Mouse (Mus musculus): ENCODE results near the gene Rfc2.

Rfc2 gene

GRCm38 (mm10) chr5:134609916-134610643, 28.9 kb downstream of the Rfc2 start:
- no peak for DNase-seq (ENCODE audit: low read depth, low spot score)

- no peak for DNase-seq (ENCODE audit: low read depth, low spot score)
Measured at GRCm38 (mm10) chr5:134611810-134612521, 30.8 kb downstream of the Rfc2 start.

GRCm38 (mm10) chr5:134613727-134614126, 32.6 kb downstream of the Rfc2 start:
- no peak for DNase-seq (ENCODE audit: low read depth, low spot score)

DNA sequence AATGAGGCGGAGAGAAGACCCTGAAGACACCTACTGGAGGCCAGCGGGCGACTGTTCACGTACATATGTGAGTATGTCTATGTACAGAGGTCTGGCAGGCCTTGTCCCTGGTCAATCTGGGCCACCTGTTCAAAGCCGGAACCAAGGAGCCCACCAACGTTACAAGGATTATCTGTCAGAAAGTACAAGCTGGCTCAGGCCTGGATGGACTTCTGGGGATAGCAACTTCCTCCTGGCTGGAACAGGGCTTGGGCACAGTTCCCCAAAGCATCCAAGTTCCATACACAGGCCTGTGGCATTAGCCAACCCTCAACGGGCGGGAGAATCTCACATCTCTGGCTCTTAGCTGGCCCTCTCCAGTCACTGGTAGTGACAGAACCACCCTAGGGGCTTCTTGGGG, 33.1 kb downstream of the Rfc2 start:
- DNase-seq (ENCODE audit: low read depth, low spot score): no peak

DNA sequence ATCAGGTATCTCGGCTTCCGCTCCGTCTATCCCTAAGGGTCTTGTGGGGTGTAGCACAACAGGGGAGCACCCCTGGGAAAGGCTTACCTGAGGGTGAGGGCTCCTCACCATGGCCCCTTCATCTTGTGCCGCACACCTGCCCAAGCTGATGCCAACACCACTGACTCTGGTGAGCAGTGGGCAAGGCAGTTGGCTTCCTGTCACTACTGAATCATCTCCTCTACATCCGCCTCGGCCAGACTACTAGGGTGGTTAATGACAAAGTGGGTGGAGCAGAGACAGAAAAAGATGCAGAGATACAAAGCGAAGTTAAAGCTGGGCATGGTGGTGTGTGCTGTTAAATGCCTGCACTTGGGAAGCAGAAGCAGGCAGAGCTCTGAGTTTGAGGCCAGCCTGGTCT, 33.6 kb downstream of the Rfc2 start, which contains the start of gene Lat2:
TSS of gene Lat2 (minus strand) at position 224 of the 400 bp plus-strand sequence.
- DNase-seq (ENCODE audit: low read depth, low spot score): no peak

DNA sequence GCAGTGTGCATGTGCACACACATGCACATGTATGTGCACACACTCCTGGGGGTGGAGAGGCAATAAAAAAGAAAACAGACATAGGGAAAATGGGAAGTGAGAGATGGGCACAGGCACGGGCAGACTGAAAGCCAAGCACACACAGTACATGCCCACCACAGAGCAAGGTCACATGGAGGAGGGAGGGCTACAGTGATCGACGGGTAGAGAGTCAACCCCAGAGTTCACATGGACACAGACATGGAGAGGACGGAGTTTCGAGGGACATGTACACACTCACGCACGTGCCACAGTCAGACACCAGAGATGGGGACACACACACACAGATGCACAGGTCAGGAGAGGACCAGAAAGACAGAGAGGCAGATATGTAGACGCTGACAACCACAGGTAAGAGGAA, 34.2 kb downstream of the Rfc2 start:
- DNase-seq (ENCODE audit: low read depth, low spot score): no peak

- DNase-seq (ENCODE audit: low read depth, low spot score): no peak
Measured at GRCm38 (mm10) chr5:134615780-134616179, 34.6 kb downstream of the Rfc2 start.

GRCm38 (mm10) chr5:134617071-134617470, 35.9 kb downstream of the Rfc2 start:
- peak; percentile 33 for DNase-seq (ENCODE audit: low read depth, low spot score)

- no peak for DNase-seq (ENCODE audit: low read depth, low spot score)
Measured at GRCm38 (mm10) chr5:134620457-134620856, 39.3 kb downstream of the Rfc2 start.

GRCm38 (mm10) chr5:134621099-134621640, 40.0 kb downstream of the Rfc2 start:
- no peak for DNase-seq (ENCODE audit: low read depth, low spot score)

GRCm38 (mm10) chr5:134622069-134622468, 40.9 kb downstream of the Rfc2 start:
- no peak for DNase-seq (ENCODE audit: low read depth, low spot score)

- no peak for DNase-seq (ENCODE audit: low read depth, low spot score)
Measured at GRCm38 (mm10) chr5:134629508-134629907, 48.3 kb downstream of the Rfc2 start.

- DNase-seq (ENCODE audit: low read depth, low spot score): no peak
Measured at GRCm38 (mm10) chr5:134630835-134631234, 49.7 kb downstream of the Rfc2 start.

- DNase-seq (ENCODE audit: low read depth, low spot score): no peak
Measured at GRCm38 (mm10) chr5:134632841-134633240, 51.7 kb downstream of the Rfc2 start.

- DNase-seq (ENCODE audit: low read depth, low spot score): no peak
Measured at GRCm38 (mm10) chr5:134637820-134638367, 56.7 kb downstream of the Rfc2 start.

GRCm38 (mm10) chr5:134638461-134639268, 57.5 kb downstream of the Rfc2 start:
- no peak for DNase-seq (ENCODE audit: low read depth, low spot score)

DNA sequence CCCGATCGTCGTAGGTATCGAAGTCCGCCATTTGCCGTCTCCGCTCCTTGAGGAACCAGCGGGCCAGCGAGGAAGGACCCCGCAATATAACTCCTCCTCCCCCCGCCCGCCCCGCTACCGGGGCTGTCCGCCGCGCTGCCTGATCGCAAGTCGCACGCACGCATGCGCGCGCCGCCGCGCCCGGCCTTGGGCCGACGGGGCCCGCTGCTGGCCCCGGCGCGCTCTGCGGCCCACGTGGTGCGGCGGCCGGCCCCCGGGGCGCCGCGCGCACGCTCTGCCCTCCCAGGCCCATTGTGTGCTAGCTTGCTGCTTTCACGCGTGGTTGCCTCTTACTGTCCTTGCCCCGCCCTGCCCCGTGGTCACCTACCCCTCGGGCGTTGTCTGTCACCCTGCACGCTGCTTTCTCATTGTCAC, 58.1 kb downstream of the Rfc2 start, which contains the start of gene Eif4h:
TSS of gene Eif4h (minus strand) at position 222 of the 414 bp plus-strand sequence.
- DNase-seq (ENCODE audit: low read depth, low spot score): peak; percentile 97

GRCm38 (mm10) chr5:134640371-134640770, 59.2 kb downstream of the Rfc2 start:
- no peak for DNase-seq (ENCODE audit: low read depth, low spot score)

DNA sequence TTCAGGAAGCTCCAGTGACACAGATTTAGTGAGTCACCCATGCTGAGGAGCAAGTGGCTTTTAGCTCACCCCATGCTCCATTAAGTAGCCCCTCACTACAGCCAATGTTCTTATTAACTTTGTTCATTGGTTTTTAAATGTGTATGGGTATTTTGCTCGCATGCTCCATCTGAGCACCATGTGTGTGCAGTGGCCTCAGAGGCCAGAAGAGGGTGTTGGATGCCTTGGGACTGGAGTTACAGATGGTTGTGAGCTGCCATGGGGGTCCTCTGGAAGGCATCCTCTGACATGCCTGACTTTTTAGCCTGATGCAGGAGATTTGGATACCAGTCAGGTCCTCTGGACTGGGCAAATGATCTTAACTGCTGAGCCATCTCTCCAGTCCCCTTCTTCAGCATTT, 63.0 kb downstream of the Rfc2 start:
- no peak for DNase-seq (ENCODE audit: low read depth, low spot score)

DNA sequence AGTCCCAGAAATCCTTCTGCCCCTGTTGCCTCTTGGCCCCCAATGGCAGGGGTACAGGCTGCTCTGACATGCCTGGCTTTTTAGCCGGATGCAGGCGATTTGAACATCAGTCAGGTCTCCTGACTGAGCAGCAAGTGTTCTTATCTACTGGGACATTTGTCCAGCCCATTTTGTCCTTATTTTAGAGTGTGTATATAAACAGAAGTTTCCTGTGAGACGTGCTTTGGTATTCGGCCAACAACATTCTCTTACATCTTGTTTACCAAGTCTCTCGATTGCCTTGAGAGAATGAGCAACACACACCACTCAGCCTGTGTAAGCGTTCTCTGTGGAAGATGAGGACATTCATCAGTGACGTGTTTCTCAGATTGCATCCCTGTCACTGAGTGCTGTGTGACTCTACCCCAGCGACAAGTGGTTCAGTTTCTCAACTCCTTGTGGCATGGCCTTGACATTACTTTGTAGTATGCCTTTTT, 63.5 kb downstream of the Rfc2 start:
- DNase-seq (ENCODE audit: low read depth, low spot score): no peak

DNA sequence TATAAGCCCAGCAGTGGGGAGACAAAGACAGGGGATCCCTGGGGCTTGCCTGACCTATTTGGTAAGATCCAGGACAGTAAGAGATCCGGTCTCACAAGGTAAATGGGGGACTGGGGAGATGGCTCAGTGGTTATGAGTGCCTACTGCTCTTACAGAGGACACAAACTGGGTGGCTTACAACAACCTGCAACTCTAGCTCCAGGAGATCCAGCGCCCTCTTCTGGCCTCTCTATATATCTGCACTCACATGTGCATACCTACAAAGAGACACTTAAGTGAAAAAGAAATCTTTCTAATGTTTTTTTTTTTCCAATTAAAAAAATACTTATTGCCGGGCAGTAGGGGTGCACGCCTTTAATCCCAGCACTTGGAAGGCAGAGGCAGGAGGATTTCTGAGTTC, 65.3 kb downstream of the Rfc2 start:
- DNase-seq (ENCODE audit: low read depth, low spot score): no peak

Measured in skeletal muscle tissue, adult 2 months (tissue).